Mouse (Mus musculus) midbrain, embryonic 14.5 days (tissue): Measurements from ENCODE around the gene Cep89. TPM values are rescaled to one million over a fixed set of nuclear protein-coding genes. Genes with fewer than 3 reads are reported as not detected.

Source experiments
- ATAC-seq: fragments of 200-750 bp; cut with Nextera tagmentation; 2 replicates; pipeline ENCODE4 v1.8.0; 2017; ENCODE audit warnings: moderate number of reproducible peaks, moderate library complexity; ENCODE audit not compliant: low FRiP score, low TSS enrichment
- DNase-seq: peaks from one replicate; pipeline ENCODE4 v3.0.0-alpha.2; 2015
- H3K27ac ChIP-seq: fragments of 300-500 bp; sonication (generic); replicated peaks from 2 replicates; pipeline ENCODE4 v1.5.1; 2014; ENCODE audit warnings: mild to moderate bottlenecking, low read depth, low read length, moderate library complexity
- H3K27me3 ChIP-seq: fragments of 300-500 bp; sonication (generic); 2 replicates; pipeline ENCODE4 v1.6.1; 2014; ENCODE audit warnings: low read length, control low read depth, mixed read lengths; ENCODE audit not compliant: control insufficient read depth, insufficient read depth
- H3K36me3 ChIP-seq: fragments of 300-500 bp; sonication (generic); 2 replicates; pipeline ENCODE4 v1.6.1; 2014; ENCODE audit warnings: low read length, control low read depth; ENCODE audit not compliant: control insufficient read depth, insufficient read depth
- H3K4me1 ChIP-seq: fragments of 300-500 bp; sonication (generic); 2 replicates; pipeline ENCODE4 v1.6.1; 2014; ENCODE audit warnings: mild to moderate bottlenecking, antibody characterized with exemption, low read length, control low read depth; ENCODE audit not compliant: control insufficient read depth, insufficient read depth
- H3K4me2 ChIP-seq: fragments of 300-500 bp; sonication (generic); 2 replicates; pipeline ENCODE4 v1.6.1; 2014; ENCODE audit warnings: mild to moderate bottlenecking, low read length, moderate library complexity
- H3K4me3 ChIP-seq: fragments of 300-500 bp; sonication (generic); replicated peaks from 2 replicates; pipeline ENCODE4 v1.5.1; 2014; ENCODE audit warnings: low read depth, low read length
- H3K9ac ChIP-seq: fragments of 300-500 bp; sonication (generic); replicated peaks from 2 replicates; pipeline ENCODE4 v1.6.1; 2014; ENCODE audit warnings: mild to moderate bottlenecking, low read length, moderate library complexity
- H3K9me3 ChIP-seq: fragments of 300-500 bp; sonication (generic); 2 replicates; pipeline ENCODE4 v1.6.1; 2016; ENCODE audit warnings: low read length, control low read depth, mixed read lengths; ENCODE audit not compliant: control insufficient read depth
- WGBS: fragments of 180-500 bp; shearing (Covaris S2); extraction: QIAGEN DNeasy Blood & Tissue Kit; methylation state at CpG from one replicate; pipeline ENCODE4 v1.1.7; 2014; 5-methylcytosine and 5-hydroxymethylcytosine counted together
- polyA plus RNA-seq: library from polyadenylated mRNA; unstranded; fragments of >200 nt; fragmentation: Nextera tagmentation; extraction: Ambion mirVana; gene quantifications from 2 replicates; pipeline ENCODE4 v1.2.1, GENCODE M21; 2014

The Cep89 gene
- polyA plus RNA-seq, result 19.7 and 27.2 TPM in 2 replicates

DNA sequence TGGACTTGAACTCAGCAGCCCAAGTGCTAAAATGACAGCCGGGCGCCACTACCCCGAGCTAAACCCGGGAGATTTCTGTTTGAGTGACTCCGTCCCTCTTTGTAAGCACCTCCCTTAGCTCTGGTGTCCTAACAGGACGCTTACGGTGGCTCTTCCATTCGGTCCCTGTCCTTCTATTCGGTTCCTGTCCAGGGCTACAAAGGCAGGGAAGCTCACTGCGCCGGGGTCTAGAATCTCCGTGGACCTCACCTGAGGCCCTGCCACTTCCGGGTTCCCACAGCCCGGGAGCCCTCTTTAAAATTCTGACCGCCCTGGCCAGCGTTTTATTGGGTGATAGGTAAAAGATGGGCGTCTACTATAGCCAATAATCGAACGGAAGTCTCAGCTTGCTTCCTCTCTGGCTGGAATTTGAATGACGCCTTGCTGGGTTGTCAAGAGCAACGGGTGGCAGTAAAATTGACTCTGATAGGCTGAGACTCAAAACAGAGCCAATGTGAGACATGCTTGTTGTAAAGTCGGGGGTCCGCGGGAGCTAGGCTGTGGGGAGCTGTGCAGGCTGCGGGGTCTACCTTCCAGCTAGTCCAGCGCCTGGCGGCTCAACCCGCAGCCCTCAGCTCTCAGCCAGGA, at the start of gene Cep89, which contains the start of gene Faap24:
TSS of gene Cep89 (plus strand) at position 494 of the 627 bp plus-strand sequence.
TSS of gene Faap24 (minus strand) at position 295 of the 627 bp plus-strand sequence.
- under 1% methylated on average over 28 of the region's 28 CpGs for WGBS
- peak; percentile 97 for DNase-seq
- H3K4me3 ChIP-seq, result peak within 1 kb of the TSS; percentile 53
- peak within 1 kb of the TSS; percentile 65 for H3K9ac ChIP-seq
- H3K9me3 ChIP-seq, result no peaks in the 10 kb centered on the region
- H3K4me1 ChIP-seq, result peaks cover 16% of the 10 kb centered on the region
- H3K27me3 ChIP-seq, result no peaks in the 10 kb centered on the region
- peaks cover 24% of the 10 kb centered on the region for H3K36me3 ChIP-seq
- 0 out of 2 replicates have a peak within 1 kb of the TSS, but pooled peaks have one; percentile 13 for H3K27ac ChIP-seq
- H3K4me2 ChIP-seq, result peak within 1 kb of the TSS; percentile 93
- peak; percentile 99 for ATAC-seq

GRCm38 (mm10) chr7:35347918-35348700, 48.7 kb upstream of the Cep89 start:
- H3K27me3 ChIP-seq, result no peaks in the 10 kb centered on the region
- no peaks in the 10 kb centered on the region for H3K36me3 ChIP-seq
- H3K4me2 ChIP-seq, result no peak overlapping the region
- DNase-seq (no peak), ATAC-seq (no peak)
- H3K27ac ChIP-seq, result no peak overlapping the region
- H3K4me1 ChIP-seq, result no peaks in the 10 kb centered on the region
- 82% methylated on average over 18 of the region's 18 CpGs for WGBS
- H3K9me3 ChIP-seq, result no peaks in the 10 kb centered on the region
- no peak overlapping the region for H3K9ac ChIP-seq
- no peak overlapping the region for H3K4me3 ChIP-seq

DNA sequence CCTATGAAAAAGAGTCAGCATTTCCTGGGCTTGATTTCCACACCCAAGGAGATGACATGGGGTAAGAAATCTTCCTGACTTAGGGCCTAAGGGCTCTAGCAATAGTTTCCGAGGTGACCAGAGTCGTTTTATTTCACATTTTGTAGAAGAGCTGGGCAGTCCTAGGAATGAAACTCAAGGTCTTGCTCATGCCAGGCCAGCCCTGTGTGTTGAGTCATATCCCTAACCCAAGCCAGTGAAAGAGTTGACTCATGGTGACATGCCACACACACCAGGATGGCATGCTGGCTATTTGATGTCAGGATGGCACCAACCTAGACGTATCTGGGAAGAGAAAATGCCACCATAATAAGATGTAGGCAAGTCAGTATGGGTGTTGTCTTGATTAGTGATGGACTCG, 47.8 kb upstream of the Cep89 start:
- Histone ChIP-seq H3K36me3 (no peaks in the 10 kb centered on the region), H3K4me1 (no peaks in the 10 kb centered on the region), H3K27me3 (no peaks in the 10 kb centered on the region), H3K9me3 (no peaks in the 10 kb centered on the region), H3K27ac (no peak overlapping the region), H3K9ac (no peak overlapping the region), H3K4me3 (no peak overlapping the region), H3K4me2 (no peak overlapping the region)
- 87% methylated on average over 4 of the region's 4 CpGs for WGBS
- ATAC-seq (no peak), DNase-seq (no peak)

- no peaks in the 10 kb centered on the region for H3K36me3 ChIP-seq
- DNase-seq (no peak), ATAC-seq (no peak)
- no peaks in the 10 kb centered on the region for H3K4me1 ChIP-seq
- no peak overlapping the region for H3K9ac ChIP-seq
- no peak overlapping the region for H3K4me2 ChIP-seq
- no peaks in the 10 kb centered on the region for H3K9me3 ChIP-seq
- WGBS, result 90% methylated on average over 8 of the region's 8 CpGs
- no peaks in the 10 kb centered on the region for H3K27me3 ChIP-seq
- no peak overlapping the region for H3K27ac ChIP-seq
- no peak overlapping the region for H3K4me3 ChIP-seq
Observed at GRCm38 (mm10) chr7:35349886-35350684, 46.8 kb upstream of the Cep89 start.

GRCm38 (mm10) chr7:35351155-35351554, 45.7 kb upstream of the Cep89 start:
- Histone ChIP-seq H3K9ac (no peak overlapping the region), H3K27me3 (no peaks in the 10 kb centered on the region), H3K36me3 (no peaks in the 10 kb centered on the region), H3K4me1 (no peaks in the 10 kb centered on the region), H3K27ac (no peak overlapping the region), H3K4me2 (no peak overlapping the region), H3K9me3 (no peaks in the 10 kb centered on the region), H3K4me3 (no peak overlapping the region)
- DNase-seq (no peak), ATAC-seq (no peak)
- WGBS, result 93% methylated on average over 3 of the region's 3 CpGs

DNA sequence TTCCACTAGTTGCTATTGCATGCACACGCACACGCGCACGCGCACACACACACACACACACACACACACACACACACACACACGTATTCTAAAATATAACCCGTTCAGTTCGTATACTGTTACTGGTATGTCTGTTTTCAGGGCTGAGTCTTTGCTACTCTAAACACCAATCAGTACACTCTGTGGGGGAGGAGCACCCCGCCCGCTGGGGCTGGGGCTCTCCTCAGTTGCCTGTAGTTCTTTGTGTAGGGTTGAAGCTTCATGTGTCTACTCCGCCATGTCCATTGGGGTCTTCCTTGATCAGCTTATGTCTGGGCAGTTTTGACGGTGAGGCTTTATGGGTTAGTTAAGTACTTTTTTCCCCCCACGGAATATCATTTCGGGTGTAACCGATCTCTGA, 43.5 kb upstream of the Cep89 start:
- Histone ChIP-seq H3K4me3 (no peak overlapping the region), H3K27me3 (no peaks in the 10 kb centered on the region), H3K4me2 (no peak overlapping the region), H3K27ac (no peak overlapping the region), H3K9me3 (no peaks in the 10 kb centered on the region), H3K4me1 (no peaks in the 10 kb centered on the region), H3K9ac (no peak overlapping the region), H3K36me3 (no peaks in the 10 kb centered on the region)
- WGBS, result 92% methylated on average over 15 of the region's 15 CpGs
- DNase-seq (no peak), ATAC-seq (no peak)

- Histone ChIP-seq H3K4me1 (no peaks in the 10 kb centered on the region), H3K36me3 (no peaks in the 10 kb centered on the region), H3K9ac (no peak overlapping the region), H3K27me3 (no peaks in the 10 kb centered on the region), H3K4me2 (no peak overlapping the region), H3K4me3 (no peak overlapping the region), H3K9me3 (no peaks in the 10 kb centered on the region), H3K27ac (no peak overlapping the region)
- whole genome bisulfite sequencing, result 91% methylated on average over 5 of the region's 5 CpGs
- ATAC-seq (no peak), DNase-seq (no peak)
Observed at GRCm38 (mm10) chr7:35355303-35355872, 41.4 kb upstream of the Cep89 start.

- Histone ChIP-seq H3K4me2 (no peak overlapping the region), H3K4me3 (no peak overlapping the region), H3K4me1 (no peaks in the 10 kb centered on the region), H3K36me3 (no peaks in the 10 kb centered on the region), H3K27me3 (no peaks in the 10 kb centered on the region), H3K9ac (0 out of 2 replicates have a peak overlapping the region, but pooled peaks have one; percentile 3), H3K9me3 (no peaks in the 10 kb centered on the region), H3K27ac (no peak overlapping the region)
- no peak for ATAC-seq
- DNase-seq, result no peak
- WGBS, result 86% methylated on average over 12 of the region's 12 CpGs
Observed at GRCm38 (mm10) chr7:35357621-35358020, 39.2 kb upstream of the Cep89 start.
